Mouse (Mus musculus): ENCODE measurements around the gene Sh3bgr. TPM values are rescaled to one million over a fixed set of nuclear protein-coding genes. Genes with fewer than 3 reads are reported as not detected.
A peak's percentile ranks its signal among the peaks of the same experiment; 100 is the strongest.

The Sh3bgr gene
- polyA plus RNA-seq, 1 experiment from 2014 or later: 1.1 TPM

GRCm38 (mm10) chr16:96222452-96222851 is 22.2 kb downstream of the Sh3bgr start:
- Histone ChIP-seq H3K4me1 (no peaks in the 10 kb centered on the region), H3K9me3 (replicated peaks) (no peaks in the 10 kb centered on the region), H3K4me3 (no peak overlapping the region), H3K36me3 (no peaks in the 10 kb centered on the region), H3K27me3 (ENCODE audit: low read depth, poor library complexity, severe bottlenecking) (no peaks in the 10 kb centered on the region), H3K27ac (no peak overlapping the region)
- 86% methylated on average over 1 of the region's 1 CpGs for WGBS
- DNase-seq (ENCODE audit: low spot score): no peak

DNA sequence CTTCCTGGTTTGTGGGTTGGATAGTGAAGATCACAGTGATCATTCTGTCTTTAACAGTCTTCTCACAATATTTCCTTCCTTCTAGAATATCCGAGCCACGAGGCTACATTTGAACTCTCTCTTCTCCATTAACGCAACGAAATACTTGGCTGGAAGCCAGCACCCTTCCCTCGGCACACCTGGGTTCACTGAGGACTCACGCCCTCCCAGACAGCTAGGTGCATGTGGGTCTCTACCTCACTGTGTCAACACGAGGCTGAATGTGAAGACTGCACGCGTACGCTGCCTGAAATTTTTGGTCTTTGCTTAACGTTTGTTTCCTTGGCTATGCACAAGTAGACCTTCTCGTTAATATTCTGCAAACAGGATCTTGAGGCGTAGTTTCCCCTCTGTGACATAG is 28.2 kb downstream of the Sh3bgr start:
- Histone ChIP-seq H3K4me1 (no peaks in the 10 kb centered on the region), H3K4me3 (no peak overlapping the region), H3K36me3 (no peaks in the 10 kb centered on the region), H3K9me3 (replicated peaks) (no peaks in the 10 kb centered on the region), H3K27me3 (ENCODE audit: low read depth, poor library complexity, severe bottlenecking) (no peaks in the 10 kb centered on the region), H3K27ac (no peak overlapping the region)
- 87% methylated on average over 13 of the region's 13 CpGs for WGBS
- DNase-seq (ENCODE audit: low spot score): no peak

DNA sequence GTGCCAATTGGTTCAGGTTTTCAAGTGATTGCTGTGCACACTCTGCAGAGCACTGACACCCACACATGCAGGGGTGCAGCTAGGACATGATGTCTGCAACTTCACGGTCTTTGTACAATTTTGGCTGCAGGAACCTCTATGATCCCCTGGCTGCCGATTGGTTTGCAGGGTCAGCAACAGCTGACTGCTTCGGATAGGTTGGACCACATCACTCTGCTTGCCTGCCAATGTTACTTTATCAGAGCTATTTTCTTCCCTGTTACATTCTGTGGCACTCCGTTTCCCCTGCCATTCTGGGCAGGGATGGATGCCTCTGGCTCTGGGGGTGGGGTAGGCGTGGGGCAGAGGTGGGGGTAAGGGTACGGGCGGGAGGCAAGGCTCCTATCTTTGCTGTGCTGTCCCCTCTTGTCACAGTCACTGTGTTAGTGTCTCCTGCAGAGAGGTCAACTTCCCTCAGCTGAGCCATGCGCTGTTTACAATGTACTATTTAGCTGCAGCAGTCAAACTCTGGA is 28.9 kb downstream of the Sh3bgr start:
- Histone ChIP-seq H3K9me3 (replicated peaks) (no peaks in the 10 kb centered on the region), H3K4me3 (no peak overlapping the region), H3K4me1 (no peaks in the 10 kb centered on the region), H3K36me3 (no peaks in the 10 kb centered on the region), H3K27me3 (ENCODE audit: low read depth, poor library complexity, severe bottlenecking) (no peaks in the 10 kb centered on the region), H3K27ac (no peak overlapping the region)
- 74% methylated on average over 8 of the region's 8 CpGs for WGBS
- no peak for DNase-seq (ENCODE audit: low spot score)

GRCm38 (mm10) chr16:96230411-96230810 is 30.2 kb downstream of the Sh3bgr start:
- Histone ChIP-seq H3K27ac (no peak overlapping the region), H3K9me3 (replicated peaks) (no peaks in the 10 kb centered on the region), H3K4me3 (no peak overlapping the region), H3K27me3 (ENCODE audit: low read depth, poor library complexity, severe bottlenecking) (no peaks in the 10 kb centered on the region), H3K4me1 (0 out of 2 replicates have a peak, but pooled peaks cover under 1% of the 10 kb centered on the region), H3K36me3 (no peaks in the 10 kb centered on the region)
- peak; percentile 87 for DNase-seq (ENCODE audit: low spot score)
- 34% methylated on average over 11 of the region's 11 CpGs for WGBS

GRCm38 (mm10) chr16:96231251-96231650 is 31.0 kb downstream of the Sh3bgr start:
- H3K9me3 ChIP-seq (replicated peaks): no peaks in the 10 kb centered on the region
- H3K36me3 ChIP-seq: no peaks in the 10 kb centered on the region
- 0 out of 2 replicates have a peak, but pooled peaks cover 5% of the 10 kb centered on the region for H3K4me1 ChIP-seq
- WGBS: 92% methylated on average over 4 of the region's 4 CpGs
- no peaks in the 10 kb centered on the region for H3K27me3 ChIP-seq (ENCODE audit: low read depth, poor library complexity, severe bottlenecking)
- DNase-seq (ENCODE audit: low spot score): no peak
- H3K27ac ChIP-seq: no peak overlapping the region
- no peak overlapping the region for H3K4me3 ChIP-seq

DNA sequence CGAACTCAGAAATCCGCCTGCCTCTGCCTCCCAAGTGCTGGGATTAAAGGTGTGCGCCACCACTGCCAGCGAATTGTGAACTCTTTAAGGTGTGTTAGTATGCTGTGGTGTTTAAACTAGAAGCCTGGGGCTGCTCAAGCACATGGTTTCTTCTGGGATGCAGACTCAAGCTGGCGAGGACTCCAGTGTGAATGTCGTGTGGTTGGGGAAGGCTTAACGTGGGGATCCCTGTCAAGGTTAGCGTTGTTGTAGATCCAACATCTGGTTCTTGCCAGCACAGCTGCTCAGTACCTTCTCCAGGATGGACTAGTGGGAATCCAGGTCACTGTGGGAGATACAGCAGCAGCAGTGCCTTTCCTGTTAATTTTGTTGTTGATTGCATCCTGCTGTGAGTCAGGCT is 31.7 kb downstream of the Sh3bgr start:
- H3K4me3 ChIP-seq: no peak overlapping the region
- no peaks in the 10 kb centered on the region for H3K9me3 ChIP-seq (replicated peaks)
- WGBS: 85% methylated on average over 8 of the region's 8 CpGs
- H3K27me3 ChIP-seq (ENCODE audit: low read depth, poor library complexity, severe bottlenecking): no peaks in the 10 kb centered on the region
- no peaks in the 10 kb centered on the region for H3K36me3 ChIP-seq
- no peak for DNase-seq (ENCODE audit: low spot score)
- H3K27ac ChIP-seq: no peak overlapping the region
- 0 out of 2 replicates have a peak, but pooled peaks cover 5% of the 10 kb centered on the region for H3K4me1 ChIP-seq

- no peak overlapping the region for H3K4me3 ChIP-seq
- no peak for DNase-seq (ENCODE audit: low spot score)
- no peaks in the 10 kb centered on the region for H3K9me3 ChIP-seq (replicated peaks)
- no peak overlapping the region for H3K27ac ChIP-seq
- H3K4me1 ChIP-seq: 0 out of 2 replicates have a peak, but pooled peaks cover 5% of the 10 kb centered on the region
- no peaks in the 10 kb centered on the region for H3K36me3 ChIP-seq
- 89% methylated on average over 8 of the region's 8 CpGs for WGBS
- no peaks in the 10 kb centered on the region for H3K27me3 ChIP-seq (ENCODE audit: low read depth, poor library complexity, severe bottlenecking)
Observed at GRCm38 (mm10) chr16:96233996-96234395, 33.7 kb downstream of the Sh3bgr start.

DNA sequence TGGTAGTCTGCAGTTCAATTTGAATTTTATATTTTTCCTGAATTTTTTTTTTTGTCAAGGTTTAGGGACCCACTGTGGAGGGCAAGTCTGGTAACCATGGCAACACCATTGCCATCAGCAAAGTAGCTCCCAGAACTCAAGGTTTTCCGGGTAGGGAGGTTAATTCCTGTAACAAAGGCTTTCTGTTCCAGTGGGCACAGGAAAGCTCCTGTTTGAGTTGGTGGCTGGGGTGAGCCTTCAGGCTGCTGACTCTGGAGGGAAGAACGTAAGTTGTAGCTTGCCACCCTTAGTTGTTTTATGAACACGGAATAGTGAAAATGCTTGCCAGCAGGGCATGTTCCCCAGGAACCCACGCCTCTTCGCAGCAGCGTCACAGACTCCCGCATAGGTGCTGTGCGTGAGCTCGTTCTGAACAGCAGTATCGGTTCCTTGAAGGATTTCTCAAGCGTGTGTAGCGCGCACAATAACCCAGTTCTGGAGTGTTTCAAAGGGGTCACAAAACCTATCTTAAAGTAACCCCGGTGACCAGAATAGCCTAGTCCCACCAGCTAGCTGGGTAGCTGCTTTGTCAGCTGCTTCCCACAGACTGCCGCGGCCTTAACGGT is 35.2 kb downstream of the Sh3bgr start, which contains the start of gene B3galt5:
B3galt5 (plus strand) TSS at position 436 of the 605 bp plus-strand sequence.
- Histone ChIP-seq H3K4me3 (no peak within 1 kb of the TSS), H3K36me3 (no peaks in the 10 kb centered on the region), H3K27ac (peak within 1 kb of the TSS; percentile 67), H3K27me3 (ENCODE audit: low read depth, poor library complexity, severe bottlenecking) (no peaks in the 10 kb centered on the region), H3K9me3 (replicated peaks) (no peaks in the 10 kb centered on the region), H3K4me1 (0 out of 2 replicates have a peak, but pooled peaks cover 5% of the 10 kb centered on the region)
- DNase-seq (ENCODE audit: low spot score): no peak
- WGBS: 81% methylated on average over 17 of the region's 17 CpGs

- H3K9me3 ChIP-seq (replicated peaks): no peaks in the 10 kb centered on the region
- no peaks in the 10 kb centered on the region for H3K27me3 ChIP-seq (ENCODE audit: low read depth, poor library complexity, severe bottlenecking)
- no peaks in the 10 kb centered on the region for H3K36me3 ChIP-seq
- no peak overlapping the region for H3K4me3 ChIP-seq
- no peak for DNase-seq (ENCODE audit: low spot score)
- no peaks in the 10 kb centered on the region for H3K4me1 ChIP-seq
- H3K27ac ChIP-seq: no peak overlapping the region
- 88% methylated on average over 6 of the region's 6 CpGs for WGBS
Observed at GRCm38 (mm10) chr16:96244496-96244895, 44.2 kb downstream of the Sh3bgr start.

DNA sequence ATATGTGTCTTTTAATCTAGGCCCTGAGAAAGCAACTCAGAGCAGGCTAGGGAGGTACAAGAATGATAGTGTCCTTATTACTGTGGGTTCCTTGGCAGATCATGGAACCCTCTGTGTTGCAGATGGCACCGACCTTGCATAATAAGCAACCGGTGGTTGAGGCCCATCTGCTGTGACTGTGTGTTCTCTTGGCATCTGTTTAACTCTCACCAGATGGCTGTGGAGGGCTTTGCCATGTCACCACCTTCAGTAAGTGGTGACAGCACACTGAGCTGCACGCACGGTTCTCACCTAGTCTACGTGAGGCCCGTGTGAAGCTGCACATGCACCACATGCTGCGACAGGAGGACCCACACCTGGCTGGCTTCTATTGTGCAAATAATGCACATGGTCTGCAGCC is 49.4 kb downstream of the Sh3bgr start:
- no peaks in the 10 kb centered on the region for H3K36me3 ChIP-seq
- no peak overlapping the region for H3K4me3 ChIP-seq
- DNase-seq (ENCODE audit: low spot score): no peak
- no peaks in the 10 kb centered on the region for H3K4me1 ChIP-seq
- no peaks in the 10 kb centered on the region for H3K9me3 ChIP-seq (replicated peaks)
- 92% methylated on average over 7 of the region's 7 CpGs for WGBS
- no peak overlapping the region for H3K27ac ChIP-seq
- H3K27me3 ChIP-seq (ENCODE audit: low read depth, poor library complexity, severe bottlenecking): no peaks in the 10 kb centered on the region

GRCm38 (mm10) chr16:96252146-96252545 is 51.9 kb downstream of the Sh3bgr start:
- no peak for DNase-seq (ENCODE audit: low spot score)
- Histone ChIP-seq H3K4me3 (no peak overlapping the region), H3K27me3 (ENCODE audit: low read depth, poor library complexity, severe bottlenecking) (no peaks in the 10 kb centered on the region), H3K27ac (no peak overlapping the region), H3K36me3 (no peaks in the 10 kb centered on the region), H3K9me3 (replicated peaks) (no peaks in the 10 kb centered on the region), H3K4me1 (no peaks in the 10 kb centered on the region)
- 90% methylated on average over 1 of the region's 1 CpGs for WGBS

DNA sequence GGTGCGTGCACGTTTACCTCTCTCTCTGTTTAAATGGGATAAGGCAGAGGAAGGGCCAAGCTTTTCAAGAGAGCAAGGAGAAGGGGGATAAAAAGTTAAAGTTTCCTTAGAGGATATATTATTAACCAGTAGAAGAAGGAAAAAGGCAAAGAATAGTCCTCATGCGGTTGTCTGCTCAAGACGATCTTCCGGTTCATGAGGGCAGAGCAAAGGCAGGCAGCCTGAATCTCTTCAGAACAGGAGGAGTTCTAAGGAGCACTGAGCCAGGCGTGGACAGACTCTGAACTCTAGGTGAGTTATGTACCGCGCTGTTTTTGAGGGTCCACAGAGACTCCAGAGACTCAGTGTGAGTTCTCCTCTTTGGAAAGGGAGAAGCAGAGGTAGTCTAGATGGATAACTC is 58.2 kb downstream of the Sh3bgr start:
- Histone ChIP-seq H3K4me3 (no peak overlapping the region), H3K4me1 (no peaks in the 10 kb centered on the region), H3K27me3 (ENCODE audit: low read depth, poor library complexity, severe bottlenecking) (no peaks in the 10 kb centered on the region), H3K36me3 (no peaks in the 10 kb centered on the region), H3K9me3 (replicated peaks) (no peaks in the 10 kb centered on the region), H3K27ac (no peak overlapping the region)
- DNase-seq (ENCODE audit: low spot score): no peak
- 87% methylated on average over 8 of the region's 8 CpGs for WGBS

- no peaks in the 10 kb centered on the region for H3K4me1 ChIP-seq
- H3K9me3 ChIP-seq (replicated peaks): no peaks in the 10 kb centered on the region
- no peak overlapping the region for H3K27ac ChIP-seq
- H3K36me3 ChIP-seq: no peaks in the 10 kb centered on the region
- WGBS: 87% methylated on average over 2 of the region's 2 CpGs
- H3K4me3 ChIP-seq: no peak overlapping the region
- no peaks in the 10 kb centered on the region for H3K27me3 ChIP-seq (ENCODE audit: low read depth, poor library complexity, severe bottlenecking)
- DNase-seq (ENCODE audit: low spot score): no peak
Observed at GRCm38 (mm10) chr16:96271736-96272135, 71.5 kb downstream of the Sh3bgr start.
